20 mouse cellular contexts compared by ENCODE assay signal in the genomic region with DNA sequence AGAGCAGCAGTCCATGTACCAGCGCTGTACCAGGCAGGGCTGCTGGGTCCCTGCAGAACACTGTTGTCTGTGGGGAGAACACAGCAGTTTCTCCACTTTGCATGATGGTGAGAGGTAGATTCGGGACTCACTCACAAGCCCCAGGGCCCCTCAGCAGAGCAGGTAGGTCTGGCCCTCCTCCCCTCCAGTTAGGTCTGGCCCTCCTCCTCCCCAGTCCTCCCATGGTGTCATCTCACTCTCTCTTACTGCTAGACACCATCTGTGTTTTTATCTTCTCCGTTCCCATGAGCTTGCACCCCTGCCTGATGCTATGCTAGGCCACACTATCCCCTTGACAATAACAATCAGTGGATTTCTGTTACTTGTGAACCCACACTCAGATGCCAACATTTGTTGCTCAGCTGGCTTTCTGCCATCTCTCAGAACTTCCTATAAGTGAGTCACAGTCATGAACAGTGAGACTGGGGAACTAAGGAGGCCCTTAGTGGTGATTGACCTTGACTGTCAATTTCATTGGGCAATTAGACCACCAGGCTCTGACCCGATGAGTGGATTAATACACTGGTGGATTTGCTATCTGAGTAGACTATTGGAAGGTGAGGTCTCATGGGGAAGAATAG.
DNase-seq lines count a peak whose midpoint lies in the region; TF ChIP-seq lines count a peak whose summit lies in the region.
"Had no signal": no experiment of that assay in that cellular context is flagged by ENCODE, and none has a peak within 500 bp of the region (broad histone marks: within the 10 kb centered on the region; RNA-seq: fewer than 3 reads in every experiment).

No protein-coding gene starts in this region.

- no peak overlapping the region for H3K27ac ChIP-seq in left cerebral cortex, adult 2 months
- H3K27ac ChIP-seq: forebrain, embryonic 10.5 days; heart, embryonic 15.5 days; liver, embryonic 14.5 days; midbrain, embryonic 12.5 days; neural tube, embryonic 12.5 days had no signal

- TF ChIP-seq CTCF in left cerebral cortex, adult 2 months (IDR thresholded peaks at IDR 0.05), result no peak

- DNase-seq in adrenal gland, postnatal 10 days, result peak; percentile 38
- DNase-seq in adrenal gland, adult 18-20 months (ENCODE audit: low spot score in 2 of 2), result no peak
- DNase-seq in lung, postnatal 10 days, result peak; percentile 7
- DNase-seq in lung, adult 18-20 months, result no peak
- peak; percentile 8 for DNase-seq in adipocyte (ENCODE audit: low spot score)
- no peak for DNase-seq in urinary bladder, postnatal 14 days (ENCODE audit: low spot score)
- no peak for DNase-seq in left cerebral cortex, adult 2 months (ENCODE audit: extremely low spot score in 1 of 2, low spot score in 2 of 2)
- DNase-seq: cerebellum, adult 18-20 months; cerebellum, postnatal 36 days; heart, adult 18-20 months; kidney, adult 18-20 months; kidney, postnatal 10 days; layer of hippocampus, postnatal 36 days; thymus, postnatal 25 days had no signal

- H3K4me3 ChIP-seq in left cerebral cortex, adult 2 months, result no peak overlapping the region
- H3K4me3 ChIP-seq: forebrain, embryonic 10.5 days; heart, embryonic 15.5 days; layer of hippocampus, adult 2 months; midbrain, embryonic 12.5 days; neural tube, embryonic 12.5 days had no signal

- intact Hi-C loops in left cerebral cortex, adult 2 months (cut with DNase I), result no loop called here

Comparison
In these comparisons a context has a peak if more than half of its experiments do, and no peak if none do; other contexts are left out.
1. DNase-seq: peak in adrenal gland, postnatal 10 days (single experiment), lung, postnatal 10 days (single experiment) and adipocyte (single experiment); none in adrenal gland, adult 18-20 months (0 of 2), lung, adult 18-20 months (0 of 2), urinary bladder, postnatal 14 days (single experiment) and left cerebral cortex, adult 2 months (0 of 2).